Mouse (Mus musculus) kidney, embryonic 16.5 days (tissue): Measurements from ENCODE around the gene Agmat. TPM values are rescaled to one million over a fixed set of nuclear protein-coding genes. Genes with fewer than 3 reads are reported as not detected.
A peak's percentile ranks its signal among the peaks of the same experiment; 100 is the strongest.
"Not testable (repeated sequence)": the region's sequence is repeated elsewhere in the genome, so short reads cannot be mapped to it uniquely, and the experiment has no call there.

Experiments
- ATAC-seq: fragments of 200-750 bp; cut with Nextera tagmentation; 2 replicates; pipeline ENCODE4 v1.8.0; 2017; ENCODE audit warnings: moderate TSS enrichment; ENCODE audit not compliant: low FRiP score, low TSS enrichment
- H3K27ac ChIP-seq: fragments of 300-500 bp; sonication (generic); 2 replicates; pipeline ENCODE4 v1.5.1; 2014; ENCODE audit warnings: low read length
- H3K27me3 ChIP-seq: fragments of 300-500 bp; sonication (generic); 2 replicates; pipeline ENCODE4 v1.6.1; 2014; ENCODE audit warnings: low read length, control low read depth, mixed read lengths; ENCODE audit not compliant: insufficient read depth
- H3K36me3 ChIP-seq: fragments of 300-500 bp; sonication (generic); 2 replicates; pipeline ENCODE4 v1.6.1; 2014; ENCODE audit warnings: low read length, control low read depth, mixed read lengths; ENCODE audit not compliant: insufficient read depth
- H3K4me1 ChIP-seq: fragments of 300-500 bp; sonication (generic); 2 replicates; pipeline ENCODE4 v1.6.1; 2014; ENCODE audit warnings: low read length, control low read depth, mixed read lengths; ENCODE audit not compliant: insufficient read depth
- H3K4me2 ChIP-seq: fragments of 300-500 bp; sonication (generic); replicated peaks from 2 replicates; pipeline ENCODE4 v1.6.1; 2014; ENCODE audit warnings: low read depth, low read length
- H3K4me3 ChIP-seq: fragments of 300-500 bp; sonication (generic); 2 replicates; pipeline ENCODE4 v1.5.1; 2014; ENCODE audit warnings: mild to moderate bottlenecking, low read length
- H3K9ac ChIP-seq: fragments of 300-500 bp; sonication (generic); replicated peaks from 2 replicates; pipeline ENCODE4 v1.6.1; 2014; ENCODE audit warnings: low read length
- H3K9me3 ChIP-seq: fragments of 300-500 bp; sonication (generic); 2 replicates; pipeline ENCODE4 v1.6.1; 2016; ENCODE audit warnings: low read length, control low read depth
- WGBS: fragments of 180-500 bp; shearing (Covaris S2); extraction: QIAGEN DNeasy Blood & Tissue Kit; methylation state at CpG from one replicate; pipeline ENCODE4 v1.1.7; 2014; 5-methylcytosine and 5-hydroxymethylcytosine counted together
- polyA plus RNA-seq: library from polyadenylated mRNA; unstranded; fragments of >200 nt; fragmentation: Nextera tagmentation; extraction: Ambion mirVana; gene quantifications from 2 replicates; pipeline ENCODE4 v1.2.1, GENCODE M21; 2015

Agmat gene
- polyA plus RNA-seq, 1 experiment from 2014 or later, result 1.7 TPM

GRCm38 (mm10) chr4:141767353-141768036 is 21.0 kb downstream of the Agmat start:
- peak; percentile 62; the same call in 1 of the 2 replicates for ATAC-seq
- Histone ChIP-seq H3K27ac (peak overlapping the region; percentile 85), H3K9ac (no peak overlapping the region), H3K4me1 (peaks cover 9% of the 10 kb centered on the region), H3K27me3 (no peaks in the 10 kb centered on the region), H3K36me3 (peaks cover 70% of the 10 kb centered on the region), H3K9me3 (no peaks in the 10 kb centered on the region), H3K4me3 (no peak overlapping the region), H3K4me2 (no peak overlapping the region)
- WGBS, result 74% methylated on average over 19 of the region's 19 CpGs

- 85% methylated on average over 8 of the region's 8 CpGs for WGBS
- Histone ChIP-seq H3K4me1 (peaks cover 9% of the 10 kb centered on the region), H3K4me2 (no peak overlapping the region), H3K9ac (no peak overlapping the region), H3K36me3 (peaks cover 74% of the 10 kb centered on the region), H3K9me3 (no peaks in the 10 kb centered on the region), H3K27ac (no peak overlapping the region), H3K27me3 (no peaks in the 10 kb centered on the region), H3K4me3 (no peak overlapping the region)
- ATAC-seq, result no peak
Observed at GRCm38 (mm10) chr4:141769501-141770160, 23.2 kb downstream of the Agmat start.

GRCm38 (mm10) chr4:141771823-141772222 is 25.4 kb downstream of the Agmat start:
- peaks cover 72% of the 10 kb centered on the region for H3K36me3 ChIP-seq
- peaks cover 4% of the 10 kb centered on the region for H3K4me1 ChIP-seq
- no peak overlapping the region for H3K27ac ChIP-seq
- H3K27me3 ChIP-seq, result no peaks in the 10 kb centered on the region
- H3K4me3 ChIP-seq, result no peak overlapping the region
- 93% methylated on average over 8 of the region's 8 CpGs for WGBS
- no peak overlapping the region for H3K9ac ChIP-seq
- H3K9me3 ChIP-seq, result no peaks in the 10 kb centered on the region
- H3K4me2 ChIP-seq, result no peak overlapping the region
- no peak for ATAC-seq

DNA sequence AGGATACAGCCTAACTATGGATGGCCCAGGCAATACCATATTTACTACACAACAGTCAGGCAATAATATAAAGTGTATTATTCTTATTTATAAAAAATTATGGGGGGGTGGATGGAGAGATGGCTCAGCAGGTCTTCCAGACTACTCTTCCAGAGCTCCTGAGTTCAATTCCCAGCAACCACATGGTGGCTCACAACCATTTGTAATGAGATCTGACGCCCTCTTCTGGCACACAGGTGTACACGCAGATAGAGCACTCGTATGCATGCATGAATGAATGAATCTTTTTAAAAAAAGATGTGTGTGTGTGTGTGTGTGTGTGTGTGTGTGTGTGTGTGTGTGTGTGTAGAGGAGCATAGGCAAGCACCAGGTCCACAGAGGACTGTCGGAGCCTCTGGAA is 26.5 kb downstream of the Agmat start:
- not testable (repeated sequence) for H3K4me3 ChIP-seq, H3K9me3 ChIP-seq, H3K4me2 ChIP-seq, H3K27me3 ChIP-seq, H3K9ac ChIP-seq, H3K27ac ChIP-seq, H3K4me1 ChIP-seq, ATAC-seq
- H3K36me3 ChIP-seq, result peaks cover 70% of the 10 kb centered on the region
- 90% methylated on average over 4 of the region's 4 CpGs for WGBS

DNA sequence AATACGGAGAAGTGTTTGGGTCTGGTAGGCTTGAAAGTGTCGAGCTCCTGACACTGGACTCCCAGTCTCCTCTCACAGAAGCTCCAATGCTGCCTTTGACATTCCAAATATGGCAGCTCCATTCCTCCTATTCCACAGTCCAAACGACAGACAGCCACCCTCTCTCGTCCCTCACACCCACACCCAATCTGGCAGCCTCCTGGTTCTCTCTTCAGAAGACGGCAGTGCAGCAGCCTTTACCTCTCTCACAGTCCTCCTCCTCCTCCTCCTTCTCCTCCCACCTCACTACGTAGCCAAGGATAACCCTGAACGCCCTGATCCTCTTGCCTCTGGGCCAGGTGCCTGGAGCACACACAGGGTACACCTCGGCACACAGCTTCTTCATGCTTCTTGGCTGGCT is 33.4 kb downstream of the Agmat start:
- ATAC-seq, result no peak
- Histone ChIP-seq H3K4me2 (no peak overlapping the region), H3K27ac (no peak overlapping the region), H3K9me3 (no peaks in the 10 kb centered on the region), H3K9ac (no peak overlapping the region), H3K36me3 (peaks cover 66% of the 10 kb centered on the region), H3K27me3 (no peaks in the 10 kb centered on the region), H3K4me3 (no peak overlapping the region), H3K4me1 (no peaks in the 10 kb centered on the region)
- WGBS, result 90% methylated on average over 8 of the region's 8 CpGs

DNA sequence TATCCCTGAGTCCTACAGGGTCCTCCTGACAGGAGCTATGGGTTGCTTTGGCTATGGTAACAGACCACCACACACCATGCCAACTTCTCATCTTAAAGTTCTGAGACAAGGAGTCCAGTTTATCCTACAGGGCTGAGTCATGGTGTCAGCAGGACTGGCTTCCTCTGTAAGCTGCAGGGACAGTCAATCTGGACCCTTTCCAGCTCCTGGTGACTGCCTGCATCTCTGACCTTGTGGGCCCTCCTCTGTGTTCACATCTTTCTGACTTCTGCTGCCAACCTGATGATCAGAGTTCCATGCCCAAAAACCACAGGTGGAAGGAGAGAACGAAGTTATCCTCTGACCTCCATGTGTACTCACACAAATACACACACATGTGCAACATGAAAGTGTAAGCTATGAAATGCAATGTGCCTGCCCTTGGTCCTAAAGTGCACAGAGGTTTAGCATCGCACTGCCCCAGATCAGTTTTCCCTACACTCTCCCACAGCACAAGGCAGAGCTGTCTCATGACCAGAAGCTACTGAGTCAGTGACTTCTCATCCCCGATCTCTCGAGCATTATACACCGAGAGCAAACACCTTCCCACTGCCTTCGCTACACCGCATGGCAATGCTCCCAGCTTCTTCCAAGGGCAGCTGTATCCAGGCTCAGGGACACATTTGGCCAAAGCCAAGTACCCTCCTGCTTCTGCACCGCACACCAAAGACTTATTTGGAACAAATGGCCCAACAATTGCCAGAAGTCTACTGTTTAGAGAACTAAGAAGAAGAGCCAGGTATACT is 34.9 kb downstream of the Agmat start:
- no peaks in the 10 kb centered on the region for H3K27me3 ChIP-seq
- no peak overlapping the region for H3K27ac ChIP-seq
- no peak overlapping the region for H3K4me3 ChIP-seq
- no peak for ATAC-seq
- H3K36me3 ChIP-seq, result peaks cover 64% of the 10 kb centered on the region
- H3K9ac ChIP-seq, result no peak overlapping the region
- no peaks in the 10 kb centered on the region for H3K9me3 ChIP-seq
- WGBS, result 90% methylated on average over 8 of the region's 8 CpGs
- no peaks in the 10 kb centered on the region for H3K4me1 ChIP-seq
- no peak overlapping the region for H3K4me2 ChIP-seq

GRCm38 (mm10) chr4:141784835-141785234 is 38.4 kb downstream of the Agmat start:
- Histone ChIP-seq H3K4me2 (no peak overlapping the region), H3K27ac (no peak overlapping the region), H3K9me3 (no peaks in the 10 kb centered on the region), H3K4me3 (no peak overlapping the region), H3K36me3 (peaks cover 51% of the 10 kb centered on the region), H3K27me3 (no peaks in the 10 kb centered on the region), H3K4me1 (peaks cover 4% of the 10 kb centered on the region), H3K9ac (no peak overlapping the region)
- WGBS, result 67% methylated on average over 5 of the region's 5 CpGs
- no peak for ATAC-seq

GRCm38 (mm10) chr4:141786141-141786540 is 39.7 kb downstream of the Agmat start:
- H3K9ac ChIP-seq, result no peak overlapping the region
- H3K4me2 ChIP-seq, result no peak overlapping the region
- peaks cover 41% of the 10 kb centered on the region for H3K36me3 ChIP-seq
- peaks cover 8% of the 10 kb centered on the region for H3K4me1 ChIP-seq
- H3K27ac ChIP-seq, result no peak overlapping the region
- no peaks in the 10 kb centered on the region for H3K27me3 ChIP-seq
- H3K4me3 ChIP-seq, result no peak overlapping the region
- no peak for ATAC-seq
- 79% methylated on average over 13 of the region's 13 CpGs for WGBS
- no peaks in the 10 kb centered on the region for H3K9me3 ChIP-seq

GRCm38 (mm10) chr4:141787046-141787445 is 40.6 kb downstream of the Agmat start:
- H3K9ac ChIP-seq, result no peak overlapping the region
- no peaks in the 10 kb centered on the region for H3K27me3 ChIP-seq
- no peak overlapping the region for H3K4me3 ChIP-seq
- no peaks in the 10 kb centered on the region for H3K9me3 ChIP-seq
- H3K27ac ChIP-seq, result no peak overlapping the region
- H3K4me2 ChIP-seq, result no peak overlapping the region
- WGBS, result 46% methylated on average over 6 of the region's 6 CpGs
- H3K36me3 ChIP-seq, result peaks cover 34% of the 10 kb centered on the region
- H3K4me1 ChIP-seq, result peaks cover 9% of the 10 kb centered on the region
- no peak for ATAC-seq

DNA sequence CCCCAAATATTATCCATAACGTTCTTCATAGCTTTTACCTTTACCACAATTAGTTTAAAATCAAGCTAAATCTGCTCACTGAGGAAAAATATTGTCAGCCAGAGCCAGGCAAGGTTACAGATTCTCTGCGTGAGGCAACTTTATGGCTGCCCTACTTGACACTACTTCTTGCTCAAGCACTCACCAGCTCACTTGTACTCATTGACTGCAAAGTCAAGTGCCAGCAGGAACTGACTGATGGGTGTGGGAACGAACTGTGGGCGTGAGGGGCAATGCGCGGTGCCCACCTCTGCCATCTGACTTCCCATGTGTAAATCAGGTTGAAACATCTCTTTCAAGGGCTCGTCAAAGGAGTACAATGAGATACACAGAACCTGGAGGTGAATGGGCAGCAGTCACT is 41.0 kb downstream of the Agmat start:
- no peak for ATAC-seq
- H3K36me3 ChIP-seq, result peaks cover 29% of the 10 kb centered on the region
- no peaks in the 10 kb centered on the region for H3K27me3 ChIP-seq
- H3K4me2 ChIP-seq, result no peak overlapping the region
- H3K9me3 ChIP-seq, result no peaks in the 10 kb centered on the region
- no peak overlapping the region for H3K4me3 ChIP-seq
- no peak overlapping the region for H3K27ac ChIP-seq
- H3K9ac ChIP-seq, result no peak overlapping the region
- WGBS, result 91% methylated on average over 7 of the region's 7 CpGs
- H3K4me1 ChIP-seq, result peaks cover 9% of the 10 kb centered on the region
